Mouse (Mus musculus): ENCODE data around the gene Polr2a.

DNA sequence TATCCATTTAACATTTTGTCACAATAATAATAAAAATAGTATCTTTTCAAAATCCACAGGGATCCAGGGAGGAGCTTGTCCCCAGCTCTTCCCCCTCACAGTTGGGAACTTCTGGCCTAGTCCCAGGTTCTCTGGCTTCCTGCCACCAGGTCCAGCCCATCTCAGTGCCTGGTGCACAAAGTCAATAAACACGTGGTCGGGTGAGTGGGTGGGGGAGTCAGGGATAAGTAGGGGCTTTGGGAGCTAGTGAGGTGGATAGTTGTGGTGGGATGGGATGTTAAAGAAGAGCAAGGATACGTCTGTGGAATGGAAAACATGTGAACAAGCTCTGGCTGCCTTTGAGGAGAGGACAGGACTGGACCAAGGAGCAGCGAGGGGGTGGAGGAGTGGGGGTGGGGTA is 72.1 kb downstream of the Polr2a start:
- TF ChIP-seq TCF12 (IDR thresholded peaks at IDR 0.05; ENCODE audit: low read depth, low read length) (no peak), POLR2A (IDR thresholded peaks at IDR 0.05; ENCODE audit: control insufficient read depth in 1 of 2, insufficient read depth in 1 of 2, low read depth in 1 of 2, low read length in 2 of 2, poor library complexity in 1 of 2) (no peak), JUND (IDR thresholded peaks at IDR 0.05; ENCODE audit: low read depth, low read length) (no peak), CTCF (IDR thresholded peaks at IDR 0.05 in 2 of 3, conservative IDR thresholded peaks at IDR 0.05 in 1 of 3; ENCODE audit: control insufficient read depth in 1 of 3, insufficient read depth in 1 of 3, low read depth in 2 of 3, low read length in 3 of 3, poor library complexity in 1 of 3, severe bottlenecking in 1 of 3) (no peak), NRF1 (IDR thresholded peaks at IDR 0.05; ENCODE audit: insufficient read depth, low read depth, low read length, poor library complexity, severe bottlenecking) (no peak)
